ENCODE assay signal across 23 mouse cellular contexts in the genomic region with DNA sequence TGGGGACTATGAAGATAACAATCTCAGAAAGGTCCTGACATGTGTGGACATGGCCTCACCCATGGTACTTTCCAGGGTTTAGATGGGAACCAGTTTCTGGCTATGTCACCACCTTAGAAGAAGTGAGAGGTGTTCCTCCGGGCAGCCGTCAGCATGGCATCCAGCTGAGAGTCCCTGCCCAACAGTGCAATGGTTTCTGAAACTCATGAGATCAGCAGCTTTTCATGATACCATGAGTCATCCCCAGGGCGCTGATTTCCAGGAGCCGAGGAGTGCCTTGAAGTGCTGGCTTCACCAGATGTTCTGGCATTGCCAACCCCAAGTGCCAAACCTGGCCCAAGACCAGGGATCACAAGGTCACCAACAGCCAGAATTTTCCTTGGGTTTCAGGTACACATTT.
A peak's percentile ranks its signal among the peaks of the same experiment; 100 is the strongest.
DNase-seq lines count a peak whose midpoint lies in the region; ATAC-seq and TF ChIP-seq lines count a peak whose summit lies in the region.
"Had no signal": no experiment of that assay in that cellular context is flagged by ENCODE, and none has a peak within 500 bp of the region (broad histone marks: within the 10 kb centered on the region; RNA-seq: fewer than 3 reads in every experiment).

No protein-coding gene starts in this region.

- H3K4me3 ChIP-seq in kidney, adult 2 months (ENCODE audit: insufficient read depth, low read depth, low read length), result no peak overlapping the region
- no peak overlapping the region for H3K4me3 ChIP-seq in kidney, embryonic 14.5 days (ENCODE audit: low read length)
- H3K4me3 ChIP-seq in stomach, embryonic 16.5 days (replicated peaks; ENCODE audit: low read length), result no peak overlapping the region
- H3K4me3 ChIP-seq in stomach, postnatal 0 days (ENCODE audit: low read depth, low read length), result no peak overlapping the region
- H3K4me3 ChIP-seq: forebrain, embryonic 13.5 days; heart, embryonic 12.5 days; limb, embryonic 13.5 days; liver, embryonic 15.5 days; megakaryocyte, embryonic 14.5 days; midbrain, embryonic 15.5 days had no signal

- no peak overlapping the region for H3K4me2 ChIP-seq in kidney, embryonic 14.5 days (replicated peaks; ENCODE audit: low read depth, low read length)
- no peak overlapping the region for H3K4me2 ChIP-seq in stomach, embryonic 16.5 days (ENCODE audit: low read depth, low read length)
- no peak overlapping the region for H3K4me2 ChIP-seq in stomach, postnatal 0 days (replicated peaks; ENCODE audit: low read depth)
- H3K4me2 ChIP-seq: forebrain, embryonic 13.5 days; heart, embryonic 12.5 days; hindbrain, embryonic 14.5 days; limb, embryonic 13.5 days; liver, embryonic 15.5 days; midbrain, embryonic 15.5 days had no signal

- TF ChIP-seq EP300 in stomach, postnatal 0 days (optimal IDR thresholded peaks at IDR 0.05), result no peak

- no peaks in the 10 kb centered on the region for H3K36me3 ChIP-seq in kidney, adult 2 months (ENCODE audit: control insufficient read depth, insufficient read depth, low read length)
- no peaks in the 10 kb centered on the region for H3K36me3 ChIP-seq in kidney, embryonic 14.5 days (ENCODE audit: control insufficient read depth, insufficient read depth, low read length)
- no peaks in the 10 kb centered on the region for H3K36me3 ChIP-seq in stomach, embryonic 16.5 days (ENCODE audit: control insufficient read depth, insufficient read depth, low read length)
- no peaks in the 10 kb centered on the region for H3K36me3 ChIP-seq in stomach, postnatal 0 days (ENCODE audit: control insufficient read depth, insufficient read depth, low read length)
- H3K36me3 ChIP-seq: heart, embryonic 12.5 days; limb, embryonic 13.5 days; liver, embryonic 15.5 days; midbrain, embryonic 15.5 days had no signal

- no peak overlapping the region for H3K9ac ChIP-seq in kidney, embryonic 14.5 days (ENCODE audit: low read depth, low read length)
- no peak overlapping the region for H3K9ac ChIP-seq in stomach, embryonic 16.5 days (ENCODE audit: low read length)
- no peak overlapping the region for H3K9ac ChIP-seq in stomach, postnatal 0 days (ENCODE audit: low read length)
- H3K9ac ChIP-seq: forebrain, embryonic 13.5 days; heart, embryonic 12.5 days; hindbrain, embryonic 14.5 days; limb, embryonic 13.5 days; liver, embryonic 15.5 days; midbrain, embryonic 15.5 days had no signal

- 82% methylated on average over 4 of the region's 4 CpGs for WGBS in kidney, adult 2 months
- WGBS in kidney, embryonic 14.5 days, result 96% methylated on average over 4 of the region's 4 CpGs
- 84% methylated on average over 4 of the region's 4 CpGs for WGBS in stomach, embryonic 16.5 days
- WGBS in stomach, postnatal 0 days, result 78% methylated on average over 4 of the region's 4 CpGs

- no peak for TF ChIP-seq CTCF in kidney, adult 2 months (conservative IDR thresholded peaks at IDR 0.05; ENCODE audit: insufficient read depth, insufficient read length, low read depth, low read length)
- no peak for TF ChIP-seq CTCF in stomach, postnatal 0 days (IDR thresholded peaks at IDR 0.05; ENCODE audit: low read depth)

- H3K27me3 ChIP-seq in kidney, adult 2 months (replicated peaks; ENCODE audit: control insufficient read depth, insufficient read depth, low read length), result no peaks in the 10 kb centered on the region
- no peaks in the 10 kb centered on the region for H3K27me3 ChIP-seq in kidney, embryonic 14.5 days (ENCODE audit: control insufficient read depth, insufficient read depth, low read length)
- no peaks in the 10 kb centered on the region for H3K27me3 ChIP-seq in stomach, embryonic 16.5 days (ENCODE audit: control insufficient read depth, insufficient read depth, low read length)
- no peaks in the 10 kb centered on the region for H3K27me3 ChIP-seq in stomach, postnatal 0 days (ENCODE audit: control insufficient read depth, insufficient read depth, low read length)
- H3K27me3 ChIP-seq: forebrain, embryonic 13.5 days; heart, embryonic 12.5 days; limb, embryonic 13.5 days; liver, embryonic 15.5 days; megakaryocyte, embryonic 14.5 days; midbrain, embryonic 15.5 days had no signal

- H3K4me1 ChIP-seq in kidney, adult 2 months (ENCODE audit: control insufficient read depth, insufficient read depth, low read length), result no peaks in the 10 kb centered on the region
- no peaks in the 10 kb centered on the region for H3K4me1 ChIP-seq in kidney, embryonic 14.5 days (ENCODE audit: control insufficient read depth, insufficient read depth, low read length)
- no peaks in the 10 kb centered on the region for H3K4me1 ChIP-seq in stomach, embryonic 16.5 days (ENCODE audit: control insufficient read depth, insufficient read depth, low read length)
- no peaks in the 10 kb centered on the region for H3K4me1 ChIP-seq in stomach, postnatal 0 days (replicated peaks; ENCODE audit: control insufficient read depth, insufficient read depth)
- H3K4me1 ChIP-seq: forebrain, embryonic 13.5 days; heart, embryonic 12.5 days; limb, embryonic 13.5 days; liver, embryonic 15.5 days; megakaryocyte, embryonic 14.5 days; midbrain, embryonic 15.5 days had no signal

- TF ChIP-seq POLR2A in kidney, adult 2 months (IDR thresholded peaks at IDR 0.05; ENCODE audit: low read depth, low read length), result no peak

- no peak overlapping the region for H3K27ac ChIP-seq in kidney, adult 2 months (ENCODE audit: insufficient read depth, low read depth, low read length)
- no peak overlapping the region for H3K27ac ChIP-seq in kidney, embryonic 14.5 days (ENCODE audit: low read depth, low read length)
- no peak overlapping the region for H3K27ac ChIP-seq in stomach, embryonic 16.5 days (ENCODE audit: low read length)
- no peak overlapping the region for H3K27ac ChIP-seq in stomach, postnatal 0 days (replicated peaks)
- H3K27ac ChIP-seq: forebrain, embryonic 13.5 days; hindbrain, embryonic 14.5 days; limb, embryonic 13.5 days; liver, embryonic 15.5 days; midbrain, embryonic 15.5 days had no signal

- peak; percentile 12 for DNase-seq in kidney, adult 2 months
- DNase-seq in stomach, postnatal 0 days (ENCODE audit: low spot score), result no peak
- peak; percentile 6 for DNase-seq in adrenal gland, postnatal 10 days
- DNase-seq in urinary bladder, postnatal 25 days (ENCODE audit: low spot score), result peak; percentile 6
- DNase-seq in embryo, embryonic 11 days, result no peak
- no peak for DNase-seq in frontal cortex, postnatal 14 days (ENCODE audit: low spot score in 2 of 2)
- DNase-seq: cerebellum, adult 8-10 months; gastrocnemius, postnatal 10 days; heart, adult 11 months; heart, postnatal 14 days; kidney, adult 9 months; right cerebral cortex, postnatal 4 days; thymus, adult 2 months had no signal

- no peaks in the 10 kb centered on the region for H3K9me3 ChIP-seq in kidney, embryonic 14.5 days (ENCODE audit: control insufficient read depth, low read length)
- no peaks in the 10 kb centered on the region for H3K9me3 ChIP-seq in stomach, embryonic 16.5 days (replicated peaks; ENCODE audit: control insufficient read depth, low read length)
- H3K9me3 ChIP-seq in stomach, postnatal 0 days (ENCODE audit: control insufficient read depth, low read length), result no peaks in the 10 kb centered on the region
- H3K9me3 ChIP-seq: forebrain, embryonic 13.5 days; heart, embryonic 12.5 days; limb, embryonic 13.5 days; liver, embryonic 15.5 days; megakaryocyte, embryonic 14.5 days; midbrain, embryonic 15.5 days had no signal

- no peak for ATAC-seq in kidney, embryonic 14.5 days (ENCODE audit: low FRiP score, low TSS enrichment)
- ATAC-seq in stomach, embryonic 16.5 days (ENCODE audit: insufficient read depth, low FRiP score), result peak; percentile 33; the same call in 1 of the 2 replicates
- ATAC-seq in stomach, postnatal 0 days (ENCODE audit: low FRiP score, low TSS enrichment), result no peak; the same call in 1 of the 2 replicates
- ATAC-seq: forebrain, embryonic 13.5 days; lung, postnatal 0 days; midbrain, embryonic 15.5 days had no signal

Comparison
In these comparisons a context has a peak if more than half of its experiments do, and no peak if none do; other contexts are left out.
1. DNase-seq: peak in kidney, adult 2 months (single experiment), adrenal gland, postnatal 10 days (single experiment) and urinary bladder, postnatal 25 days (single experiment); none in stomach, postnatal 0 days (single experiment), embryo, embryonic 11 days (single experiment) and frontal cortex, postnatal 14 days (0 of 2).